Mouse (Mus musculus) fibroblast of lung, adult 2 months (primary cell): ENCODE data around the gene Armcx5.
A peak's percentile ranks its signal among the peaks of the same experiment; 100 is the strongest.
"Not testable (repeated sequence)": the region's sequence is repeated elsewhere in the genome, so short reads cannot be mapped to it uniquely, and the experiment has no call there.

ENCODE experiments used
- DNase-seq: peaks from one replicate; pipeline ENCODE4 v3.0.0-alpha.2; 2011; ENCODE audit warnings: low read depth

Armcx5 gene

DNA sequence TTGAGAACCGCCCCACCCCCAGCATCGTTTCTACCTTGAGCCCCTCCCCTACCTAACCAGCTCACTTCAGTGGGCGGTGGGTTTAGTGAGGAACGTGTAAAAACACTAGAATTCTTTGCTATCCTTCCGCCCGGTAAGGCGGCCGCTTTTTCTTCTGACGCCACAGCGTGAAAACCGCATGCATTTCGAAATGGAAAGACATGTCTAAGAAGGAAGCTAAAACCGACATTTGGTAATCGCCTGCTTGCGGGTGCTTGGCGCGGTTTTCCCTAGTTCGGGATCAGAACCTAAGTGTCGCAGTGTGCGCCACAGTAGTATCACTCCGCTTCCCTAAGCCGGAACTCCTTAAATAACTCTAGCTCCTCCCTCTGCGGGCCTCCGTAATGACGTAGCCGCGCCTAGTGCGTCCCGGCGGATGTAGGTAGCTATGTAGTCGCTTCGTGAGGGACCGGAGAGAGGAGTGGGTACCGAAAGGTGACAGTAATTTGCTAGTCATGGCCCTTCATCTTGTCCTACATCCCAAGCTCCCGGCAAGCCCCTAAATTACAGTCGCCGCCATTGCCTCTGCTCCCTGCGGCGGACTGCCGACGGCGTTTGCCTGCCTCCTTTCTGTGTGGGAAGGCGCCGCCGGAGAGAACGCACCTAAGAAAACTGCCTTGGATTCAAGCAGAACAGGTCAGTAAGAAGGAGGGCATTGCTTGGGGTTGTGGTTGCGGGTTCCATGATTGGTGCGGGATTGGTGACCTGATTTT, at the start of gene Armcx5, which contains the start of gene Gprasp1:
Armcx5 (plus strand) TSS at position 430 of the 752 bp plus-strand sequence.
Gprasp1 (plus strand) TSS at position 430 of the 752 bp plus-strand sequence.
- DNase-seq, result peak; percentile 57

DNA sequence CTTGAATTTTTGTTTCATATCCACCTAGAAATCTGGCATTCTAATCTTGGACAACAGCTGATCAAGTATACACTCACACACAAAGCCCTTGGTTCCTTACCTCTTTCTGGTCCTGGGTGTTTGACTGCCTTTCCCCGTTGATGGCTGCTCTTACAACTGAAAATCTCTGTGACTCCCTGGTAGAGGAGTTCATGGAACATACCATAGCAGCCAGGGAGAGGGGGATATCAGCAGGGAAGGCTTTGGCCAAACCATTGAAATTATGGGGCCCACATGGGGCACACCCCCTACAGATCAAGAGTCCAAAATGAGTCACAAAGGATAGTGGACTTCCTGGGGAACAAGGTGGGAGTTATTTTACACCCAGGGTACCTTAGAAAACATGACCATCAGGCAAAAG, 48.9 kb upstream of the Armcx5 start, which contains the start of gene Tcp11x2:
Tcp11x2 (minus strand) TSS at position 158 of the 400 bp plus-strand sequence.
- no peak for DNase-seq

DNA sequence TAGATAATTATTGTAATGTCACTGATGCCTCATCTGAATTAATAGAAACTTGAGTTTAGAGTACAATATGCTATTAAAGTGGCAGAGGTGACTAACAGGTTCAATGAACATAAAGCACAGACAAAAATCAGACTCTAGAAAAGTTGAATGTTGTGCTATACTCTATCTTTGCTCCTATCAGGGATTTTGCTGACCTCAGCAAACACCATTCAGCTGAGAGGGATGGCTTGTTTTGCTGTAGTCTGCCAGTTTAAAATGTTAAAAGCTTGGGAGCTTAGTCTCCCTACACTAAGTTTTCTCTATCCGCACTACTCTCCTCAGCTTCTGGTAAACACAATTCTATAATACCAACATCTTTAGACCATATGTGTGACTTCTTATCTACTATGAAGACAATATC, 39.4 kb upstream of the Armcx5 start:
- DNase-seq, result no peak

DNA sequence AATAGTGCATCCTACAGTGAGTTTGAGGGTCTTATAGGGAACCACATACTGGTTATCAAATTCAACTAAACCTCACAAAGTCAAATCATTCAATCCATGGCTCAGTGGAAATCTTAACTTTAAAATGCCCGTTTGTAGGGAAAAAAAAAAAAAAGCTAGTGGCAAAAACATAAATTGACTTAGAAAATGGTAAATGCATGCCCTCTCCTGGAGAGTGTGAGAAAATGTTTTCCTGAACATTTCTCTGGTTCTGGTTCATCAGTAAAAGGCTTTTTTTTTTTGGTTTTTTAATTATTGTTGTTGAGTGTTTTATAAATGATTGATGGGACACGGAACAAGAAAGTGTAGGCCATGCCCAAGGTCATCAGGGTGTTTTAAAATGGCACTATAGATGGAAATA, 38.2 kb upstream of the Armcx5 start:
- DNase-seq, result no peak

DNA sequence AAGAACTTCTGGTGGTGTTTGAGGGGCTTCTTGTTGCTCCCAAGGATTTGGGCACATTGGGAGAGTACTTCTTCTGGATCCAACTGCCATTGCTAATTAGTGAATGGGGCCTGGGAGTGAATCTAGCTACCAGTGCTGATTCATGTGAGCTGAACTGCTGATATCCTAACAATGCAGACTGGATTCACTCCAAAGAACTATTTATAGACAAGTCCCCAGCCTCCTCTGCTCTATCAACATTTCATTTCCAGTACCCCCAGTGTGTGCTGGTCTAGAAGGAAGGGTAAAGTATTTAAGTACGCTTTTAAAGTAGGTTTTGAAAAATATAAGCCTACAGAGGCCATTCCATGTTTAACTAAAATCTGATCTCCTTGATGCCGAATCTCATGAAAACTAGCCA, 29.7 kb upstream of the Armcx5 start:
- no peak for DNase-seq

DNA sequence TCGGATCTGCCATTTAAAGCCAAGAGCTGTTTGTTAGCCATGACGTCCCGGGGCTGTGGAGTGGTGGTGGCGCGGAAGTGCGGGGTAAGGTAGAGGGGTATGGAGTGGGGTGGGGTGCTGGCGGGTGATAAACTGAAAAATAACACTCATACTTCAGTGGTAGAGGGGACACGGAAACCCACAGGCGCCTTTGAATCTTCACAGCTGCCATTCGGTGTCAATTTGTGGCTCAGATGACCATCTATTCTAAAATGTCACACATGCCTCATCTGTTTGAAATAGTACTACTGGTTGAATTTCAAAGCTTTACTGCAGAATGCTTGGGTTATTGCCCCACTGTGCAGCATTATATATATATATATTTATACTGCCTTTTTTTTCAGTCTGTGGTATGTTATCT, 17.4 kb upstream of the Armcx5 start, which contains the start of gene Tmsb15a:
Tmsb15a (minus strand) TSS at position 101 of the 400 bp plus-strand sequence.
- DNase-seq, result no peak

DNA sequence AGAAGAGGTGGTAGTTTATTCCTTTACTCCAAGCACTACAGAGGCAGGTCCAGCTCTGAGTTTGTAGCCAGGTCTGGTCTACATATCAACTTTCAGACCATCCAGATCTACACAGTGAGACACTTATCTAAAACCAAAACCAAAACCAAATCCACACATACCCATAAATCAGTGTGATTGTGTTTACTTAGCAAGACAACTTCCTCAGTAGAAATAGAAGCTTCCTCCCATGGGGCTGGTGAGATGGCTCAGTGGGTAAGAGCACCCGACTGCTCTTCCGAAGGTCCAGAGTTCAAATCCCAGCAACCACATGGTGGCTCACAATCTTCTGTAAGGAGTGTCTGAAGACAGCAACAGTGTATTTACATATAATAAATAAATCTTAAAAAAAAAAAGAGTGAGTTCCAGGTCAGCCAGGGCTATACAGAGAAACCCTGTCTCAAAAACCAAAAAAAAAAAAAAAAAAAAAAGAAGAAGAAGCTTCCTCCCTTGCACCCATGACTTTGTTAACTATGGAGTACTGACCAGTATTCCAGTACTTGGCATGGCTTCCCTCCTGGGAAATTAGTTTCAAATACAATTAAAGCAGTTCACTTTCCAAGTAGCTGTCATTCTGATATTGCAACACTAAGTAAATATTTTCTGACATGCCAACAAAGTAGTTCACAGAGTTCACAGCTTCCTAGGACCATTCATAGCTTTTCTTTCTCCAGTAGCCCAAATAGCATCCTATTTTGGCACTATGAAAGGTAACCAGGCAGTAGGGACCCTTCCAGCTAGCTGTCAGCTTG, 3.6 kb upstream of the Armcx5 start:
- DNase-seq, result no peak

DNA sequence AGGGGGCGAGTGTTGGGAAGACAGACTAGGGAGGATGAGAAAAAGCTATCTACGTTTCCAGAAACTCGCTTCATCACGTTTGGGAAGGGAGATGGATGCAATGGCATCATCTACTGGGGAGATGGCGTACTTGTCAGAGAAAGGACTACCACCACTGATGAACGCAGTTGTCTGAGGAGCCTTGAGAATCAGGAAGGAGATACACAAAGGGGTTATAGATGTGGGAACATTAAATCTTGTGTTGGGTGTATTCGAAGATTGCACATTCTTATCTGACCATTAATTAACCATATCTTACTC, 473 bp downstream of the Armcx5 start:
- DNase-seq, result no peak

DNA sequence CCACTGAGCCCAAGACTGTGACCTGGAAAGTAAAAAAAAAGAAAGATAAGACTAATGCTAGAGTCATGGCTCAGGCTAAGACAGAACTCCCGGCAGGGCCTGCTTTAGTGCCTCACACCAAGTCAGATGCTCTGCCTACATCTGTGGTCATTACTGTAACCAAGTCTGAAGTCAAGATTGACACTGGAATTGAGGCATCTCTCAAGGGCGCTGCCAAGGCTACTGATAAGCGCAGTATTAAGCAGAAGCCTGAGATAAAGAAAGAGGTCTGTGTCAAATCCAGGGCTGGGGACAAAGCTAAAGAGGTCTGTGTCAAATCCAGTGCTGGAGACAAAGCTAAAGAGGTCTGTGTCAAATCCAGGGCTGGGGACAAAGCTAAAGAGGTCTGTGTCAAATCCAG, 2.8 kb downstream of the Armcx5 start:
- DNase-seq, result not testable (repeated sequence)

DNA sequence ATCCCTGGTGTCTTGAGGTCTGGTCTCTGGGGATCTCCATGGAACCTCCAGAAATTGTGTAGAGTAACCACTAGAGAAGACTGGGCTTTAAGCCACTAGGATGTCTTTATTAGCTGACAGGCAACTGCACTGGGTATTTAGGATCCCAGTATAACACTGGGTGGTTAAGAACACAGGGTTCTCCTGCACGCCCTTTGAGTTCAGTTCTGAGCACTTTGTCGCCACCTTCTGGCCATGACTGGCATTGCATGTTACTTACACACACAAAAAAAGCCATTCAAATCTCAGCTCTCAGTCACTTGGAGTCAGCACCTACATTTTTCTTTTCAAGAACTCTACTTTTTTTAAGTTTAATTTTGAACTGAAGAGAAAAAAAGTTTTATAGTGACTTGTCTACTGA, 10.3 kb downstream of the Armcx5 start:
- no peak for DNase-seq

DNA sequence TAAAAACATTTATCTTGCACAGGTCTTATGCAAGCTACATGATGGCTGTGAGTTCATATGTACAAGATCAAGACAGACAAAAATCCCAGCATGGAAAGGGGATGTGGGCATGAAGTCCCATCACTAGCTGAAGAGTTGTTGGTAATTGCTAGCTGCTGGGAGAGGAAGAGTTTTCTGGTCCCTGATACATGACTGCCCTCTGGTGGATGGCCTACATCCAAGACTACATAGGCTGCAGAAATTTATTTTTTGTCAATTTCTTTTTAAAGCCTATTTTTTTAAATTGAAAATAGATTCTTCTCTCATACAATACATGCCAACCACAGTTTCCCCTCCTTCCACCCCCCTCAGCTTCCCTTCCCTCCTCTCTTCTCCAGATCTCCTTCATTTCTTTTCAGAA, 19.2 kb downstream of the Armcx5 start:
- DNase-seq, result no peak

DNA sequence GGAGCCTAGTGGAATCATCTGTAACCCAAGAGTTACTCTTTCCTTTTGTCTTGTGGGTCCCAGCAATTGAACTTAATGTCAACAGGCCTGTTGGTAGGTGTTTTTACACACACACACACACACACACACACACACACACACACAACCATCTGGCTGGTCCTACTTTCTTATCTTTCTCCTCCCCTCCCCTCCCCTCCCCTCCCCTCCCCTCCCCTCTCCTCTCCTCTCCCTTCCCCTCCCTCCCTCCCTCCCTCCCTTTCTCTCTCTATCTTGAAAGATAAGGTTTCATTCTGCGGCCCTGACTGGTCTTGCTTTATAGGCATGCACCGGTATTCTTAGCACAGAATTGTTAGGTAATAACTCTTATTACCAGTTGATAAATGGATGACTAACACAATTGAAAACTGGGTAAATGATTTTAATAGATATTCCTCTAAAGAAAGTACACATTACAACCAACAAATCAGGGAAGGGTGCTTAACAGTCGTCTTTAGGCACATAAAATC, 25.6 kb downstream of the Armcx5 start:
- no peak for DNase-seq

DNA sequence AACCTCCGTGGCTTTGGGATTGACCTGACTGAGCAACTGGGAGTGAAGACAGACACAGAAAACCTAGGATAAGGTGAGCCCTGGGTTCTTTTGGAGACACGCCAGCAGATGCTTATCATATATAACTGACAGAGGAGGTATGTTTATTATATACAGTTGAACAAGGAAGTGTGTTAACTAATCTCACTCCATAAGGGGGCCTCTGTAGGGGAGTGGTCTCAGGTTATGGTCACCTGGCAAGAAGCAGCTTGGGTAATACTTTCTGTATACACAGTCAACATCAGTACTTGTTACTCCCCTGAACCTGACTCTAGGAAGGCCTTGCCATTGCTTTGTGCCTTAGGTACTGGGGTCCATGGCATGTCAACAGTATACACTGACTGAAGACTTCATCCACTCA, 26.0 kb downstream of the Armcx5 start:
- DNase-seq, result no peak

DNA sequence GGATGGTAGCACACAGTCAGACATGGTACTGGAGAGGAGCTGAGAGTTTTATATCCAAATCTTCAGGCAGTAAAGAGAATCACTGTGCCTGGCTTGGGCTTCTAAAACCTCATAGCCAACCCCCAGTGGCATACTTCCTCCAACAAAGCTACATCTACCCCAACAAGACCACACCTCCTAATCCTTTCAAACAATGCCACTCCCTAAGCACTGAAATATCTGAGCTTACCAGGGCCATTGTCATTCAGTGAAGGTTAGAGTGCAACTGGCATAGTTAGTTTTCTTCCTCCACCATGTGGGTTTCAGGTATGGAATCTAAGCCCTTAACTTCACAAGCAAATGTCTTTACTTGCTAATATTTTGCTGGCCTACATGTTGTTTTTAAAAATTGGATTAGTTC, 49.0 kb downstream of the Armcx5 start:
- no peak for DNase-seq

DNA sequence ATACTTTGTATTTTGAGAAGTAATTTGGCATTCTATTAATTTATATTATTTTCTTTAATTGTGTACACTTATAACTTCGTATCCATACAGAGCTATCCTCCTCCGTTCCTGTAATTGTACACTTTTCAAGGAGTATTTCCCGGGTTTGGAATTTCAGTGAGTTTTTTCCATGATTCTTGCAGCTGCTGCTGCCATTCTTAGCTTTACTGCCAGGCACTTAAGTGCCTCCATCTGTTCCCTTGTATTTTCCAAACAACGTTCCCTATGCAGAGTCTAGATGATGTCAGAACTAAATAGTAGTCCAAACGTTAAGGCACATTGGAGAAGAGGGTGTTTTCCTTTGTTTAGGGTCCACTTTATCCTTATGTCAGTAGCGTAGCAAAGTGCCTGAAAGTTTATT, 49.8 kb downstream of the Armcx5 start:
- no peak for DNase-seq

DNA sequence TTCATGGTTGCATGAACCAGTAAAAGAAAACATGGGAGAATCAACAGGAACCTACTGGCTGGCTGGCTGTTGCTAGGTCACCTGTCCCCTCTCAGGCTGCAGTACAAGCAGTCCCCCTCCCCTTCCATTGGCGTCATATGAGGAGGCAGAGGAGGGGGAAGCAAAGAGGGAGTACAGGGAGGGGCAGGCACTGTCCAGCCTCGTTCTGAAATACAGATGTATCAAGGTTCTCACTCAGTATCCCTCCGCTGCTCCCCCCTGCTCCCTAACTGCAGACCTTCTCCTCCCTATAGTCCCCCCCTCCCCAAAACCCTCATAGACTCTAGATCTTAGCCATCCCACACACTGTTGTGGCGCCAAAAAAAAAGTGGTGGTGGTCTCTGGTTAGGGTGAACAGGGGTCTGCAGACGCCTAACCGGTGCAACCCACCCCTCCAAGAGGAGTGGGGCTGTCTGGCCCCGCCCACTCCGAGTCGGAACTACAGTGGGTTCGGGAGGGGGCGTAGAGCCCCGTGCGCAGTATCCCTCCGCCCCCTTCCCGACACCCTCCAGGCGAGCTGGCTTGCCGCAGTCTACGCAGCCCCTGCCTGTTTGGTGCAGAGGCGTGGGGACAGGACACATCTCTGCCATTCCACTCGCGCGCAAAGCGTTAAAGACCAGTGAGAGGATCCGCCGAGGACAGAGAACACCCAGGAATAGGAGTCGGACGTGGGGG, 53.2 kb downstream of the Armcx5 start:
- not testable (repeated sequence) for DNase-seq

DNA sequence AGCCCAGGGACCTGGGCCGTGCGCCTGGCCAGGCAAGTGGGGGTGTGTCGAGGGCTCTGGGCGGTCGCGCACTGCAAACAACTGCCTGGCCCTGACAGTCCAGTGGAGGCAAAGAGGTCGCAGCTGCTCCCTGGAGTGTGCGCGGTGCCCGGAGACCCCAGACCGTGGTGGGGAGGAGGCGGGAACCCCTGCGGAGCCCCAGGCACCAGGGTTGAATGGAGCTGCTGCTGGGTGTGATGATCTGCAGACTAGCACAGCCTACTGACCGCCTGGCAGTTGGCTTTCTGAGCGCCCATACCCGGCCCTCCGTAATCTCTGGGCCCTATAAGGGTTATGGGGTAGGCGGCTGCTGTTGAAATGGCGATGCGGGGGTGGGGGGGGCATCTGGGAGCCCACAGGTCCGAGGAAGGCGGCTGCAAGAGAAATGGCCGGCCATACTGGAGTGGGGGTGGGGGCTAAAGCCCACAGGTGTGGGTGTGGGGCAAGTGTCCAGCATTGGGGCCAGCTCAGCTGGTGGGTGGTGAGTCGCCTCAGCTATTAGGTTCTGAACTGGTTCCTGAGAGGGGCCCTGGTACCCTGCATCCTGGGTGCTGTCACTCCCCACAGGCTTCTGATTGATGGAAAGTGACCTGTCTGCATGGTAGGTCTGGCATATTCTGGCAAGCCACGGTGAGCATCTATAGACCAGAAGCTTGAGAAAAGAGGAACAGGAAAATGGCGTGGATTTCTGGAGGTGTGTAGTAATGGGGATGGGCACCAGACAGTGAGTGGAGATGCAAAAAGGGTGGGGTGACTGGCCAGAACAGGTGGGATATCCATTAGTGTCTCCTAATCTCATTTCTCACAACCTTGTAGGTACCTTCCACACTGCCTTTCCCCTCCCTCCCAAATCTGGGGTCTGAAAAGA, 54.0 kb downstream of the Armcx5 start:
- DNase-seq, result not testable (repeated sequence)
